Mouse (Mus musculus) C2C12 (cell line): Measurements from ENCODE around the gene Afmid.

Experiments used
- CTCF ChIP-seq: IDR thresholded peaks from one replicate; pipeline ENCODE4 v1.5.1; 2011; ENCODE audit not compliant: control insufficient read depth, insufficient read depth, insufficient read length
- USF1 ChIP-seq: IDR thresholded peaks from one replicate; pipeline ENCODE4 v1.6.1; 2011; ENCODE audit warnings: low read depth, mild to moderate bottlenecking, control low read depth, moderate library complexity

DNA sequence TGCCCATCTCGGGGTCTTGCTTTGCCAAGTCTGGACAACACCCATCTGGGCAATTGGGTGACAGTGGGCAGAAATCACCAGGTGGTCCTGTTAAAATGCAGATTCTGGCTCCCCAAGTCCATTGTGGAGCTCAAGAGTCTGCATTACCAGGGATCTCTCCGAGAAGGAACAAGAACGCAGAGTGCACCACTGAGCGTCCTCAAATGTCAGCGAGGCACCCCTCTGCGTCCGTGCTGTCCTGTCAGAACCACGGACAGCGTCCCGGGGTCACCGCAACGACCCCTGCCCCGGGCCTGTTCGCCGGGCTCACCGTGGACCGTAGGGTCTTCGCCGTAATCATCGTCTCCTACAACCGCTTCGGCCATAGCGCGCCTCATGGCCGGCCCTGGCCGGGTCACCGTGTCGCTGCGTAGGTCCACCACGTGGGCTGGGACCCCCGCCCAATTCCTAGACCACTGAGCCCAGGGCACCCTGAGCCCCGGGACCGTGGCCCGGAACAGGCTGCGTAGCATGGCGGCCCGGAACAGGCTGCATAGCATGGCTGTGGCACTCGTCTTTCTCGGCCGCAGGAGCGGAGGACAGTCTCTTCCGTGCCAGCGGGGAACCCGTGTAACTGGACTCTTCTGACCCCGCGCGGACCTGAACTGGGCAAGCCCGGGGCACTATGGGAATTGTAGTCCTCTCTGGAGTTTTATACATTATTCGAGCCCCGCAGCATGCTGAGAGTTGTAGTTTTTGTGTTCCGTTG is 47.3 kb downstream of the Afmid start, which contains the start of gene Tha1:
- TF ChIP-seq CTCF (no peak), USF1 (no peak)
